Mouse (Mus musculus) bone marrow, adult 2 months (tissue): ENCODE measurements around the gene Hist1h2ah. TPM values are rescaled to one million over a fixed set of nuclear protein-coding genes. Genes with fewer than 3 reads are reported as not detected.

Experiments used
- H3K27ac ChIP-seq: fragments of 200-500 bp; 2 replicates; pipeline ENCODE4 v1.5.1; 2012; ENCODE audit warnings: low read depth, mild to moderate bottlenecking, control low read depth, inconsistent platforms, low read length; ENCODE audit not compliant: control insufficient read depth, poor library complexity, insufficient read depth
- H3K4me1 ChIP-seq: fragments of 200-500 bp; 2 replicates; pipeline ENCODE4 v1.6.1; 2011; ENCODE audit warnings: low read length; ENCODE audit not compliant: control insufficient read depth, insufficient read depth
- H3K4me3 ChIP-seq: fragments of 200-500 bp; replicated peaks from 2 replicates; pipeline ENCODE3; 2011; ENCODE audit warnings: mild to moderate bottlenecking, low read depth, low read length, control low read depth; ENCODE audit not compliant: control insufficient read depth
- CTCF ChIP-seq: fragments of 200-500 bp; IDR thresholded peaks from 2 replicates; pipeline ENCODE4 v1.5.1; 2011; ENCODE audit warnings: low read length, control low read depth; ENCODE audit not compliant: control insufficient read depth, insufficient read depth
- POLR2A ChIP-seq: fragments of 200-500 bp; IDR thresholded peaks from 2 replicates; pipeline ENCODE4 v1.6.1; 2011; ENCODE audit warnings: low read depth, mild to moderate bottlenecking, control low read depth, low read length, borderline replicate concordance; ENCODE audit not compliant: control insufficient read depth
- WGBS: fragments of 180-500 bp; shearing (Covaris S2); methylation state at CpG from one replicate; pipeline ENCODE4 v1.1.7; 2018; 5-methylcytosine and 5-hydroxymethylcytosine counted together
- polyA plus RNA-seq: library from polyadenylated mRNA; stranded (reverse); fragments of >200 nt; gene quantifications from 2 replicates; pipeline ENCODE4 v1.2.4, GENCODE M21; 2011; ENCODE audit warnings: low replicate concordance; ENCODE audit not compliant: missing spikeins, insufficient read depth, insufficient read length

Hist1h2ah gene
- polyA plus RNA-seq, 1 experiment, result 40.4 TPM

DNA sequence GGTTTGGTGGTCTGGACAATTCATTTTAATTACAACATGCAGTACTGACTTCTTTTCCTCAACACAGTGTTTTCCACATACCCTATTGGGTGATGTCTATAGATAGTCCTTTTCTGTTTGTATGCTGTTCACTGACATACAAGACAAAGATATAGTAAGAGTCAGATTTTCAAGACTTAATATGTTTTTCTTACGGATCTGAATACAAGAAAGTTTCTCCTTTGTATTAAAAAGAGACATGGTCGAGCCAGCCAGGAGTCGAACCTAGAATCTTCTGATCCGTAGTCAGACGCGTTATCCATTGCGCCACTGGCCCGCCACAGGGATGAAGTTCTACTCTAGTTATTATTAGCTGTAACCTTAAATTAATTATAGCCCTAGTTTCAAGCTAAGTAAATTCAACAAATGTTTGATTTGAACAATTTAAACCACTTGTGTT, 14.4 kb downstream of the Hist1h2ah start:
- Histone ChIP-seq H3K4me3 (peak overlapping the region; percentile 61), H3K4me1 (no peaks in the 10 kb centered on the region), H3K27ac (no peak overlapping the region)
- TF ChIP-seq CTCF (no peak), POLR2A (no peak)
- under 1% methylated on average over 8 of the region's 8 CpGs for WGBS

DNA sequence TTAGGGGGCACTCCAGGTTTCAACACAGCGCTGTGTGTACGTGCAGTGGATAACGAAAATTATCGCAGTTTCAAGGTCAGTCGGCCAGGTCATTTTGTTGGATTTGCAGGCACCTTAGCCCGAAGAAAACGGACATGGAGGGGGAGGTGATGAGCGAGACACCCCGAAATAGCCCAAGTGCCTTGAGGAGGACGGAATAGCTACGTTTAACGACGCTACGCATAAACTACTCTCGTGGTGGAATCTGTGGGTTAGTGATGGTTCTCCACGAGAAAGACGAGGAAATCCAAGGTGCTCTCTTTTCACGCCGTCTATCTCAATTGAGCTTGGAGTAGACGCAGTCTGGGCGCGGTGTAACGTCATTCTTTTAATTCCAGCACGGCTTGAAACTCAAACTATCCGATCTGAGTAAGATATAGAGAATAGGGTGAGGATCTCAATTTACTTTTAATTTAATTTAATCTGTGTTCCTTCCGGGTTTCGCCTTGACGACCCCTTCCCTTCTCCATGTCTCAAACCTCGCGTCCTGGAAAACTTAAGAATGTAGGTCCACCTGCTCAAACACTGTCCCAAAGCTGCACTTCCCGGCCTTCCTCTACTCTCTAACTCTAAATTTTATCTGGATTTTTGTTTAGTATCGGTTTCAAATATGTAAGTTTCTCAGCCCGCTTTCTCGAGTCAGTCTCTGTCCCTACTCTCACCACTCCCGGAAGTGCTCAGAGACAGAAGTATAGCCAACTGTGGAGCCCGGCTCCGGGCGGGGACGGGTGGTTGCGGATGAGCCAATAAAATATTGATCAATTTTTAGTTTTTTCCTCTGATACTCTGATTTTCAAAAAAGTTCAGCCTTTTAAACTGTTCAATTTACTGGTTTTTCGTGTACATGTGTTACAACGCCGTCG, 15.2 kb downstream of the Hist1h2ah start:
- no peaks in the 10 kb centered on the region for H3K4me1 ChIP-seq

DNA sequence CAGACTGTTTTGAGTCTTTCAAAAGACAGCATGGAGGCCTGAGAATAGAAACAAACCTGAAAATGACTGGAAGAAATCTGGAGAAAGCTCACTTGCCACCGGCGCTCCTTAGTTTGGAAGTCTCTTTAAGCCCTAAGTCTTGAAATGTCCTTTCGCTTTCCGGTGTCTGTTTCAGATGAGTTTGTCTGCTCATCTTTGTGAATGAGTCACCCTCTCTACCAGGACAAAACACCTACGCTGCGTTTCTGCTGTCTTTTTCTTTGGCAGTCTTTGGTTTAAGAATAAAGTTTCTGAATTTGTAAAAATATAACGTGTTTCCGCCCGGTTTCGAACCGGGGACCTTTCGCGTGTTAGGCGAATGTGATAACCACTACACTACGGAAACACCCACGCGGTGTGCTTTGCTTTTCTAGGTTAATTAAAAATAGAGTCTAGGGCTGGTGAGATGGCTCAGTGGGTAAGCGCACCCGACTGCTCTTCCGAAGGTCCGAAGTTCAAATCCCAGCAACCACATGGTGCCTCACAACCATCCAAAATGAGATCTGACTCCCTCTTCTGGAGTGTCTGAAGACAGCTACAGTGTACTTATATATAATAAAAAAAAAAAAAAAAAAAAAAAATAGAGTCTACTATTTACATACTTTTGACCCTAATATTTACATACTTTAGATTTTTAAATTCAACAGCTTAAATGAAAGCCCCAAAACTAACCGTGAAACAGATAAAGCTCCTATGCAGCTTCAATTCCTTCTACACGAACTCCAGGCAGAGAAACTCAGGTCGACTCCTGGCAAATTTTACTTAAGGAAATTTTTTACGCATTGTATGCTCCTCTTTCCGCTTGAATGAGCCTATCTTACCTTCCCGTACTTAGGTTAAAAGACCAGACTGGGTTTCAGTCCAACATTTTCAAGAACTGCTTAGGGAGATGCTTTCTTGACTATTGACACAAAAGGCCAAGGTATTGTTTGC, 19.6 kb downstream of the Hist1h2ah start:
- no peak overlapping the region for H3K4me3 ChIP-seq
- H3K27ac ChIP-seq, result no peak overlapping the region
- H3K4me1 ChIP-seq, result no peaks in the 10 kb centered on the region; the same call in 1 of the 2 replicates
- TF ChIP-seq CTCF (no peak), POLR2A (no peak)
- WGBS, result 18% methylated on average over 27 of the region's 27 CpGs

More for the DNA sequence above, 15.2 kb downstream of the Hist1h2ah start:
- Histone ChIP-seq H3K27ac (no peak overlapping the region), H3K4me3 (peak overlapping the region; percentile 61)
- TF ChIP-seq POLR2A (no peak; the same call in 1 of the 2 replicates), CTCF (no peak)
- whole genome bisulfite sequencing, result 1% methylated on average over 44 of the region's 44 CpGs

DNA sequence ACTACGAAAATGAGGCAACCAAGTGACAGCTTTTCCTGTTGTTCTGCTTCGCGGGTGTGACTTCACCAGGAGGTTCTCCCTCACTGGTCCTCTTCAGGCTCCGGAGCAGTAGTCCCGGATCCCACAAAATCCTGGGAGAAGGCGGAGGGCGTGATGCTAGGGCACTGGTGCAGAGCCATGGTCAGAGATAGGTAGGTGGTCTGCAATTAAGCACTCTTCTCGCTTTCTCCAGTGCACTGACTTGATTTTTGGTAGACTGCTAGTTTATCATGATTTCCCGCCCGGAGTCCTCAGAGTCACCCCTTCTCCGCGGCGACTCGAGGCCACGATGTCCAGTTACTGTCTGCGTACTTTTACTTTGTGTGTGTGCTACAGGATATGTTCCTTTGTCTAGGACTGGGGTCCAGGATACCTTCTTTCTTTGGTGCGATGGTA, 20.9 kb downstream of the Hist1h2ah start:
- TF ChIP-seq CTCF (no peak), POLR2A (no peak)
- no peaks in the 10 kb centered on the region; the same call in 1 of the 2 replicates for H3K4me1 ChIP-seq
- H3K27ac ChIP-seq, result no peak overlapping the region
- 19% methylated on average over 17 of the region's 17 CpGs for WGBS
- no peak overlapping the region for H3K4me3 ChIP-seq

DNA sequence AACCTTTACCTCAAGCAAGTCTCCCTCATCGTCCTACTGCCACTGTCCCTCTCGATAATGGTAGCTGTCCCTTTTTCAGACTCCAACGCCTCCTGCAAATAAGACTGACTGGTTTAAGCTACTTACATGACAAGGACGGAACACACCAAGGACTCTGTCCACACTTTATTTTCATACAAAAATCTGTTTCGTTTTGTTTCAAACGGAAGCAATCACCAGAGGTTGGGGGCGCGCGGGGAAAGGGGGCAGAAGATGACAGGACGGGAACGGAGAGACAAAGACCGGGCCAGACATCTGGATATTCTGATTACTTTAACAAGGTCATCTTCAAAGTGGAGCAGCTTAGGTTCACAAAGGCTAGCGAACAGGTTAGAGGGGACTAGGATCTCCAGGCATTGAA, 21.7 kb downstream of the Hist1h2ah start:
- H3K4me1 ChIP-seq, result no peaks in the 10 kb centered on the region; the same call in 1 of the 2 replicates
- H3K27ac ChIP-seq, result no peak overlapping the region
- no peak overlapping the region for H3K4me3 ChIP-seq
- 21% methylated on average over 13 of the region's 13 CpGs for WGBS
- TF ChIP-seq CTCF, result no peak
- TF ChIP-seq POLR2A, result no peak

DNA sequence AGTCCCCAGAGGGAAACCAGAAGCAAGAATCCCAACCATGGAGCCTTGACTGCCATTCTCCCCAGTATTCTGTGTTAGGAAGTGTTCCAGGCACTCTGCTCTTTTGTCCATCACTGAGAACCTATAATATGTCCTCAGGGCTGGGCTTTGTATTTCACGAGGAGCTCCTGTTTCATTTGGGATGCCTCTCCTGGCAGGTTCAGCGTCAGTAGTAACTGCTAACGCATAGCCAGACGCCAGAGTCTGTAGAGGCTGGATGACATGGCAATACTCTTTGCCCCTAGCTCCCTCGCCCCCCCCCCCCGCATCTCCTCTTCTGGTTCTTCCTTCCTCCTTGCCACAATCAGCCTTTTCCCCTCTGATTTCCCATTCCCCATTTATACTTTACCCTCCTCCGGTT, 25.7 kb downstream of the Hist1h2ah start, which contains the start of gene Prss16:
TSS of gene Prss16 (minus strand) at position 101 of the 400 bp plus-strand sequence.
- 8% methylated on average over 7 of the region's 7 CpGs for WGBS

DNA sequence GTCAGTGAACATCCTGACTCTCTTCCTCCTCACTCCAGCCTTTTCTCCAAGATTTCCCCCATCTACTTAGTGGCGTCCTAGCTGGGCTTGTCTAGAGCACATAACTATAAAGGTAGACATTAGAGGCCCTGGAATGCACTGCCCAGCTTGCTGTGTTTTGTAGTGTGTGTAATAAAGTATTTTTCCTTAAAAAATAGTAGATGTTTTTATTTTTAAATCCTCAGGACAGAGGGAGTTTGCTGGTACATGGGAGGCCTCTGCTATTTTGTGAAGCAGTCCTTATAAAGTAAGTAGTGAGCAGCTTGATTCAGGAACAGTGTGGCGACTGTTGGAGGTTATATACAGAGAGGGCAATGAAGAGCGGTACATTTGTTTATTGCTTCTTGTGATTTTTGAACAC, 26.7 kb downstream of the Hist1h2ah start:
- H3K4me1 ChIP-seq, result peaks cover 2% of the 10 kb centered on the region; the same call in 1 of the 2 replicates
- TF ChIP-seq CTCF, result no peak
- no peak for TF ChIP-seq POLR2A
- H3K4me3 ChIP-seq, result no peak overlapping the region
- 87% methylated on average over 3 of the region's 3 CpGs for WGBS
- H3K27ac ChIP-seq, result no peak overlapping the region

More for the DNA sequence above, 25.7 kb downstream of the Hist1h2ah start, which contains the start of gene Prss16:
- Histone ChIP-seq H3K27ac (no peak within 1 kb of the TSS), H3K4me1 (peaks cover 2% of the 10 kb centered on the region; the same call in 1 of the 2 replicates), H3K4me3 (no peak within 1 kb of the TSS)
- TF ChIP-seq CTCF, result no peak
- TF ChIP-seq POLR2A, result no peak
